Mouse (Mus musculus) heart, postnatal 14 days (tissue): Measurements from ENCODE around the gene Gm49416. TPM values are rescaled to one million over a fixed set of nuclear protein-coding genes. Genes with fewer than 3 reads are reported as not detected.
A peak's percentile ranks its signal among the peaks of the same experiment; 100 is the strongest.
"Not testable (repeated sequence)": the region's sequence is repeated elsewhere in the genome, so short reads cannot be mapped to it uniquely, and the experiment has no call there.

Experiments
- DNase-seq, 2 experiments: peaks; one replicate each; pipeline ENCODE4 v3.0.0; 2021 to 2022
- intact Hi-C: fragments of 180-260 bp; cut with DNase I; formaldehyde crosslinking; loops from one replicate; pipeline ENCODE4 v1.15.1; 2025
- total RNA-seq, 2 experiments: library from RNA; stranded (reverse); gene quantifications; 2 replicates each; pipeline ENCODE4 v1.2.3; 2021

Gm49416 gene
- total RNA-seq, 2 experiments from 2014 or later, result 1.2 TPM; not detected in 1

DNA sequence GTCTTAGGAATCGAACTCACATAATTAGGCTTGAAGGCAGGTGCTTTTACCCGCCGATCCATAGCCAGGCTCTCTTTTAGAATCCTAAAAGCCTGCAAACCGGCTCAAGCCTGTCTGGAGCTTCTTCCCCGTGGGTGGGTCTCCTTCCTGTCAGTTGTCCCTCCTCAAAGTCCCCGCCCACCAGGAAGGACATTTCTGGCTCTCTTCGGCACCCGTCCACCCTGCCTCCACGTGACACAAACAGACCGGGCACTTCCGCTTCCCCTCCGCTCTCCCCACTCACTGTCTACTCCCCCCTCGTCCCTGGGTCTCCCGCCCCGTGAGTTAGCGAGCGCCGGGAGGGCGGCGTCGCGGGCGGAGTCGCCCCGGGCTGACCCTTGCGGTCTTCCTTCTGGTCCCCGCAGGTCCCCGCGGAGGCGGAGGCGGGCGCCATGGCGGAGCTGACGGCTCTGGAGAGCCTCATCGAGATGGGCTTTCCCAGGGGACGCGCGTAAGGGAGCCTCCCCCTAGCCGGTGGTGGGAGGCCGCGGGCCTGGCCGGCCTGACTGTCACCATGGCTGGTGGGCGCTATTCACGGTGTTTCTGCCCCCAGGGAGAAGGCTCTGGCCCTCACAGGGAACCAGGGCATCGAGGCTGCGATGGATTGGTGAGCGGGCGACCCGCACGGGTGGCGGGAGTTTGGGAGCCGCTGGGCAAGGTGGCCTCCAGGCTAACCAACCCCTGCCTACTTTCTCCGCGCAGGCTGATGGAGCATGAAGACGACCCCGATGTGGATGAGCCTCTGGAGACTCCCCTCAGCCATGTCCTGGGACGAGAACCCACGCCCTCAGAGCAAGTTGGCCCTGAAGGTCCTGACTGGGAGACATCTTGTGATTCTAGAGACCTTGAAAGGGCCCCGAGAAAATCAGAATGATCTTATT, 17.2 kb upstream of the Gm49416 start, which contains the start of gene Ubxn1:
Gene Ubxn1 (plus strand): TSS at position 230 of the 920 bp plus-strand sequence.
- intact Hi-C loops, result no loop called here

DNA sequence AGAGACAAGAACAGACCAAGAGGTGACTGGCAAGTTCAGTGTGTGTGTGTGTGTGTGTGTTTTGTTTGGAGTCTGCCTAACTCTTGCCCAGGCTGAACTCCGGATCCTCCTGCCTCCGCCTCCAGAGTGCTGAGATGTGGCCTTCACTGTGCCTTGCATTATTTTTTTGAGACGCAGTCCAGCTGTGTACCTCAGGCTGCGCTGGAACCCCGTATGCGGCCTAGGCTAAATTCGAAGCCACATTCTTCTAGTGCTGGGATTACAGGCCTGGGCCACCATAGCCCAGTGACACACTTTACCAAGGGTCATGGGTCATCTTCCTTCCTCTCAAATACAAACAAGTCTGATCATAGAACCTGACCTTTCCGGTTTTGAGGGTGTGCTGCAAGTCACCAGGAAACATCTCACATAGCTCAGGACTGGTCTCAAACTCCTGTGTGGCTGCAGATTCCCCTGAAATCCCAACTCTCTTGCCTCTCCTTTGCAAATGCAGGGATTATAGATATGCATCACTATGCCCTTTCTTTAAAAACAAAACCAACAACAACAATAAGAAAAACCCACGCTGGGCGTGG, 16.4 kb upstream of the Gm49416 start:
- intact Hi-C loops, result no loop called here
- DNase-seq, result no peak

More for the DNA sequence above, 17.2 kb upstream of the Gm49416 start, which contains the start of gene Ubxn1:
- peak; percentile 93 to 96 for DNase-seq

DNA sequence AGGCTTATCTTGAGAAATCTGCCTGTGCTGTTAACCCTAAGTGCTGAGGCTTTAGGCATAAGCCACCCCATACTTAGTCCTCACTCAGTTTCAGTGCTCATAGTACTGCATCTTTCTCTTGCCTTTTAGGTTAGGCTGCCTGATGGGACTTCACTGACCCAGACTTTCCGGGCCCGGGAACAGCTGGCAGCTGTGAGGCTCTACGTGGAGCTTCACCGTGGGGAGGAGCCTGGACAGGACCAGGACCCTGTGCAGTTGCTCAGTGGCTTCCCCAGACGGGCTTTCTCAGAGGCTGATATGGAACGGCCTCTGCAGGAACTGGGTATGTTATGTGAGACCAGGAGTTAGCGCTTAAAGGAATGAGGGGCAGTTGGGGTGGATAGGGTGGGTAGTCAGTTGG, 13.7 kb upstream of the Gm49416 start:
- intact Hi-C loops, result no loop called here
- no peak for DNase-seq

DNA sequence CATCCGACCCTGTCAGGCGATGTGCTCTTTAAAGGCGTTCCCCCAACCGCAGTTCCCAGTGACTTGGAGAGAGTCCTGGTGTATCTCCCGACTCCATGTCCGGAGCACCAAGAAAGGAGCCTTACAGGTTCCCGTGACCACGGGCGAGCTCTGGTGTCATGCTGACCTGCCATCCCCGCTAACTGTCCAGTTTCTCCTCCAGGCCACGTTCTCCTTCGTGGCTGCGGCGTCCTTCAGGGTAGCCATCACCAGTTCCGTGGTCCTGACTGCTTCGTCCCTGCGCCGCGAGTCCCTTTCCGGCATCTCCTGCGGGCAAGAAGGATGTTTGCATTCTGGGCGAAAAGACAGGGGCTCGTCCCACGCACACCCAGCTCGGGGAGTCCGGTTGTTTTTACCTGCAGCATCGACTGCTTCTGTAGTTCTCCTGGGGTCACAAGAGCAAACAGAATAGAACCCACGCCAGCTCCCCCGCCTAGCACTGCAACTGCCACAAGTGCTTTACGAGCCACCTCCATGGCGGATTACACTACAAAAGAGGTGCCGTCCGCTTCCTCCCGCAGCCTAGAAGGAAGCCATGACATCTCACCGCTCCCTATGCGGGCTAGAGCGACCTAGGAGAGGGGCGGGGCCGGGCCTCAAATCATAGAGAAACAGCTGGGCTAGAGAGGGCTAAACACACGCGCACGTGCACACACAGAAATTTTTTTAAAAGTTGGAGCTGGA, 8.3 kb upstream of the Gm49416 start, which contains the start of gene Uqcc3:
Gene Uqcc3 (minus strand): TSS at position 613 of the 723 bp plus-strand sequence.
- DNase-seq, result peak; percentile 88 to 91
- intact Hi-C loops, result no loop called here

DNA sequence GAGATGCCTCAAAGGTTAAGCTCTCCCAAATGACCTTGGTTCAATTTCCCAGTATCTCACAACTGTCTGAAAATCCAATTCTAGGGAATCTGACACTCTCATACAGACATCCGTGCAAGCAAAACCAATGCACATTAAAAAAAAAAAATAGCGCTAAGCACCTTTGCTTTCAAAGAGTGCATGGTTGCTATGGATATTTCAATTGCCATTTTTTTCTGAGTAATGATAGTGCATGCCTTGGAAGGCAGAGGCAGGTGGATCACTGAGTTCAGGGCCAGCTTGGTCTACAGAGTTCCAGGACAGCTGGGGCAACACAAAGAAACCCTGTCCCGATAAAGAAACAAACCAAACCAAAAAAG, 7.7 kb upstream of the Gm49416 start:
- intact Hi-C loops, result no loop called here

DNA sequence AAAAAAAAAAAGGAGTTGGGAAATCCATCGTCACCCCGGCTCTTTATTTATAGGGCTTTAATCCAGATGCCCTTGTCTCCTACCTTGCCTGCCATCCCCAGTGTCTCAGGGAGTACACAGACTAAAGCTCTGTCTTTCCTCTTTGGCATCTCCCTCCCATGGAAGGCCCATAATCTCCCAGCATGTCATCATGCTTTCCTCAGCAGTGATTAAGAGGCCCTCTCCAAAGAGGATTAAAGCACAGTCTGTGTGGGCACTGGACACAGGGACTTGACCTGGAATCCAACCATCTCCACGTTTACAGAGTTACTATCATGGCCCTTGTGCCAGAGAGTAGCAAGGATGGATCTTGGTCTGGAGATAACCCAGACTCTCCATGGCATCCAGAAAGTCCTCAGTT, 5.1 kb upstream of the Gm49416 start, which contains the start of the genes Lbhd1 and Gm49403:
Gene Lbhd1 (plus strand): TSS at position 117 of the 400 bp plus-strand sequence.
Gene Gm49403 (plus strand): TSS at position 315 of the 400 bp plus-strand sequence.
- intact Hi-C loops, result no loop called here
- no peak for DNase-seq

More for the DNA sequence above, 7.7 kb upstream of the Gm49416 start:
- DNase-seq, result no peak

DNA sequence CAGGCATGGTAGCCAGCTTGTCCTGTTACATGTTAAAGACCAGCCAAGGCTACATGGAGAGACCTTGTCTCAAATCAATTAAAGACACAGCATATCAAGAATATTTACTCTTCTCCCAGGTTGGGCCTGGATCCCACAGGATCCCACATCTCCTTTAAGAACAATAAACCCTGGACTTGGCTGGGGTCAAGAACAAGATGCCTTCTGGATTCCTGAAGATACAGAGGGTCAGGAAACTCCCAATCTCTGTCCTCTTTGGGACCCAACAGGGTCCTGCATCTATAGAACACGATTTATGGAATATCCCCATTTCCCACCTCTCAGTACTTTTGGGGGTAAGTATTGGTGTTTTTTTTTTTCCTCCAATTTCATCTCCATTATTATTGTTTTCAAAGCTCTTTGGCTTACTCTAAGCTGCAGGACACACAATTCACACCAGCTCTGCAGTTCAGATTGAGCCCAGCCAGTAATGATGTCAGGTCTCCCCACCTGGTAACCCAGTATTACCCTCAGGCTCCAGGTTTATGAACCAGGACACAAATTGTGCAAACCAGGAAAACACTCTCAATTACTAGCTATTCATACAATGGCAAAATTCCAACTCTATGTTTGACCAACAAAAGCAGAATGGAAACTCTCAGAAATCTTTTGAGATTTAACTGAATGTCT, 1.7 kb upstream of the Gm49416 start:
- intact Hi-C loops, result loop anchor here (5.0 kb wide), 2 partner anchors 45 to 55 kb away; partner anchors contain the start of gene Mta2
- DNase-seq, result no peak

DNA sequence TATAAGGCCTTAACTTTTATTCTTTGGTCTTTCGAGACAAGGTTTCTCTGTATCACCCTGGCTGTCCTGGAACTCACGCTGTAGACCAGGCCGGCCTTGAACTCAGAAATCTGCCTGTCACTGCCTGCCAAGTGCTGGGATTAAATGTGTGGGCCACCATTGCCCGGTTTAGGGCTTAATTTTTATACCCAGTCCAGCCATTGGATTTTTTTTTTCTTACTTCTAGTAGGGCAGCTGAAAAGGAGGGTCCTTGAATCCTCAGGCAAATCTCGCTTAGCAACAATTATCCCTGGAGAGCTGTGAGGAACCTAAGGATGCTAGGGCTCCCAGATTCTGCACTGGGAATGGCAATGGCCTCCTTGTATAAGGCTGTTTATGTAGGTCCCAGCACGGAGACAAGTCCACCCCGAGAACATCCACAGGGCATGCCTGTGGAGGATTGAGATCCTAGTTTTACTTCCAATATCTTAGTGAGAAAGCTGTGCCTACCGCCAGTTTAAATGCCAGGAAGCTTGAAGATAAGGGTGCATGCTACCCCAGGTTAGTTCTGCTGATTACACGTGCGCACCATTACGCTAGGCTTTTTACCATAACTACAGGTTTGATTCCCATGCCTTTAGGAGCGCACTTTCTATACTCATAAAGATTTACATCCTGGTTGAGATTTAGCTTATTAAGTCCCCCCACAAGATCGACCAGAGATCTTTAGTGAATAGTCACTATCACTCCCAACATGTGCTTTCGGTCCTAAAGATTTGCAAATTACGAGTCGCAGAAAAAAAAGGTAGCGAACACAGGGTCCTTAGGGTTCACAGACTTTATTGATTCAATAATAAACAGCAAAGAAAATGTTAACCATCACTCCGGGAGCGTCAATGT, 902 bp upstream of the Gm49416 start:
- DNase-seq, result no peak
- intact Hi-C loops, result loop anchor here (5.0 kb wide), 2 partner anchors 46 to 54 kb away; partner anchors contain the start of gene Mta2

DNA sequence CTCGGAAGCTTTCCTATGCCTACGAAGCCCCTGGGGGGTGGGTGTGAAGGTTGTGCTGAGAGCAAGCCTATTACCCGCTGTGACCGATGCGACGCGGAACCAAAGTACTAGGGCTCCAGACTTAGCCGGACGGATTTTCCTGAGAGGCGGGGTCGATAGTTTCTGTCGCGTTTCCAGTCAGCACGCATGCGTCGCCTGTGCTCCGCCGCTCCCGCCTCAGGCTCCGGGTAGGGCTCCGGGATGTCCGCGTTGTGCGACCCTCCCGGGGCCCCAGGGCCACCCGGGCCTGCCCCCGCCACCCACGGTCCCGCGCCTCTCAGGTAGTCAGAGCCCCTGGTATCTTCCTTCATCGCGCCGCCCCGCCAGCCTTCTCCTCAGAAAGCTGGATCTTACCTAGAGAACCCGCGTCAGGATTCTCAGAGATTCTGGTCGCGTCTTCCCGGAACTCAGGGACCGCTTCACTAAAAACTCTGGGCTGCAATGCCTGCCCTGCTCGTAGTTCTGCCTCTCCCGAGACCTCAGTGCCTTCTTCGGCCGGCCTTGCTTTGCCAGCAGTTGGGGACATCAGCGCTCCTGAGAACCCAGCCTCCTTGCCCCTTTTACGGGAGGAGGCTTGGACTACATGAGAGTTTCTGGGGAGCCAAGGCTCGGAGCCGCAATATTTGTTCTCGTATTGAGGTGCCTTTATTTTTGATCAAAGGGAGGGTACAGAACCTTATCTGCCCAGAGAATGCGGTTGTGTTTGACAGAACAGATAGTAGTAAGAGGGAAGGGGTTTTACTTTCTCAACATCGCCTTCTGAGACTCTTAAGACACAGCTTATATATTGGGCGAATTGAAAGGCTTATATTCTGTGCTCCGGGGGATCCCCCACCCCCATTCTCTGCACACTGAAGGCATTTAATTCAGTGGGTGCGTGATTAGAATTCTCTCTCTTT, 4.4 kb downstream of the Gm49416 start, which contains the start of gene Ints5:
Gene Ints5 (plus strand): TSS at position 177 of the 938 bp plus-strand sequence.
- intact Hi-C loops, result no loop called here

DNA sequence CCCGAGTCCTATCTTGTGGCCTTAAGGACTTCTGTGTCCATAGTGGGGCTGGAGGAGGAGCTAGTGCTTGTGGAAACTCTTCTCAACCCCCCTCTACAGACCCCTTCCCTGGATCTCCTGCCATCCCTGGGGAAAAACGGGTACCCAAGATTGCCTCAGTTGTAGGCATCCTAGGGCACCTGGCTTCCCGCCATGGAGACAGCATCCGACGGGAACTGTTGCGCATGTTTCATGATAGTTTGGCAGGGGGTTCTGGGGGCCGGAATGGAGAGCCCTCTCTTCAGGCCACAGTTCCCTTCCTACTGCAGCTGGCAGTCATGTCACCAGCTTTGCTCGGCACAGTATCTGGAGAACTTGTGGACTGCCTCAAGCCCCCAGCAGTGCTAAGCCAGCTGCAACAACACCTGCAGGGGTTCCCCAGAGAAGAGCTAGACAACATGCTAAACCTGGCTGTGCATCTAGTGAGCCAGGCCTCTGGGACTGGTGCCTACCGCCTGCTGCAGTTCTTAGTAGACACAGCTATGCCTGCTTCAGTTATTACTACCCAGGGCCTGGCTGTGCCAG, 6.8 kb downstream of the Gm49416 start:
- DNase-seq, result no peak
- intact Hi-C loops, result no loop called here

More for the DNA sequence above, 4.4 kb downstream of the Gm49416 start, which contains the start of gene Ints5:
- DNase-seq, result peak; percentile 85 to 88

DNA sequence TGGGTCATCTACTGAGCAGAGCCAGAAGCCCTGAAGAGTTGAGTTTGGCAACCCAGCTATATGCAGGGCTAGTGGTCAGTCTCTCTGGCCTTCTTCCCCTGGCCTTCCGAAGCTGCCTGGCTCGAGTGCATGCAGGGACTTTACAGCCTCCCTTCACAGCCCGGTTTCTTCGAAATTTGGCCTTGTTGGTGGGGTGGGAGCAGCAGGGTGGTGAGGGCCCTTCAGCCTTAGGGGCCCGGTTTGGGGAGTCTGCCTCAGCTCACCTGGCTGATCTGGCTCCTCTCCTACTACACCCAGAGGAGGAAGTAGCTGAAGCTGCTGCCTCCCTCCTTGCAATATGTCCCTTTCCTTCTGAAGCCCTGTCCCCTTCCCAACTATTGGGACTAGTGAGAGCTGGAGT, 7.5 kb downstream of the Gm49416 start:
- intact Hi-C loops, result not testable (repeated sequence)

DNA sequence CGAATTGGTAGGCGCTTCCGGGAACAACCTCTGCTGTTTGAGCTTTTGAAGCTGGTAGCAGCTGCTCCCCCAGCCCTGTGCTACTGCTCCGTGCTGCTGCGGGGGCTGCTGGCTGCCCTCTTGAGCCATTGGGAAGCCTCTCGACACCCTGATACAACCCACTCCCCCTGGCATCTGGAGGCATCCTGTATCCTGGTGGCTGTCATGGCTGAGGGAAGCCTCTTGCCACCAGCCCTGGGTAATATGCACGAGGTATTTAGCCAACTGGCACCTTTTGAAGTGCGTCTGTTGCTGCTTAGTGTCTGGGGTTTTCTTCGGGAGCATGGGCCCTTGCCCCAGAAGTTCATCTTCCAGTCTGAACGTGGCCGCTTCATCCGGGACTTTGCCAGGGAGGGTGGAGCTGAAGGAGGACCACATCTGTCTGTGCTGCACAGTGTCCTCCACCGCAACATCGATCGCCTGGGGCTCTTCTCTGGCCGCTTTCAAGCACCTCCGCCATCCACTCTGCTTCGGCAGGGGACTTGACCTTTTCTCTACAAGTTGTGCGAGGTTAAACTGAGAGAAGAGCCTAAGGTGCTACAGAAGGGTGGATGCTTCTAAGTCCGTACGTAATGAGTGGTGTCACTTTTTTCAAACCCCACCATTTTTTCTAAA, 8.6 kb downstream of the Gm49416 start:
- DNase-seq, result peak; percentile 42 to 62
- intact Hi-C loops, result not testable (repeated sequence)

More for the DNA sequence above, 7.5 kb downstream of the Gm49416 start:
- not testable (repeated sequence) for DNase-seq

DNA sequence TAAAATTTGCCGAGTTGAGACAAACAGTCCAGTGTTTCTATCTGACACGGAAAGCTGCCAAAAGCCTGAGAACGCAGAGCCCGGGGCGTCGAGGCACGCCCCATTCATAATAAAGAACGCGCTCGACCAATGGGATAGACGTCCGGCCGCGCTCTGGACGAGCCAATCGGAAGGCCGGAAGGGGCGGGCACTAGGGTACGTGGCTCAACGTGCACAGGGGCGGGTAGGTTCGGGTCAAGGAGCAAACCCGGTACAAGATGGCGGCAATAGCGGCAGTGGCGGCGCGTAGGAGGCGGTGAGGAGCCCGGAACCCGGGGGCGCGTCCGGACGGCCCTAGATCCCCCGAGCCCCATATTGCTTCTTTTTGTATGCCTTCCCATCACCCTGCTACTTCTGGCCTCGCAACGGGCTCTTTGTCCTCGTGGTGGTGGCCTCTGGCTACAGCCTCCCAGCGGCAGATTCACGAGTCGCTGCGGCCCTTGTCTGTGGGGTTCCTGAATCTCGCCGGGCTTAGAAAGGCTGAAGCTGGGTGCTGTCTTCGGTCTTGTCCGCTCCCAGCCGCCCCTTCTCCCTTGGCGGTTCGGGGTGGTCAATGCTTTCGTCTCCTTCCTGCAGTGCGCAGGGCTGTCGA, 9.3 kb downstream of the Gm49416 start, which contains the start of gene Ganab:
Gene Ganab (plus strand): TSS at position 207 of the 631 bp plus-strand sequence.
- intact Hi-C loops, result loop anchor here (2.0 kb wide), 1 partner anchor 23 kb away; the partner anchor contains the start of gene B3gat3
- peak; percentile 94 to 95 for DNase-seq

DNA sequence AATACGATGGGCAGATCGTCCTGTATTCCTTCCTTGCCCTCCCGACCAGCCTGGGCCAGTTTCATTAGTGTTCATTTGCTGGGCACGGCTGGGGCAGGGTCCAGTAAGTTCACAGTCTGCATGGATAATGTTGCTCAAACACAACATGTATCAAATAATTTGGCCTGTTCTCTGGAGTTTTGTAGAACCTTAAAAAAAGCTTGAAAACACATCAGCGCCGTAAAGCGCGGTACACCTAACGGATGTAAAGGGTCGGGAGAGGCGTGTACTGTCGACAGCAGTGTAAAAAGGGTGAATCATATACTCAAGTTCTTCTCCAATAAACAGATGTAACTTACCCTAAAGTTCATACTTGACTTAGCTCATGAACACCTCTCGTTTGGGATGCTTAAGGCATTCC, 9.8 kb downstream of the Gm49416 start:
- intact Hi-C loops, result loop anchor here (2.0 kb wide), 1 partner anchor 22 kb away; the partner anchor contains the start of gene B3gat3
- no peak for DNase-seq

DNA sequence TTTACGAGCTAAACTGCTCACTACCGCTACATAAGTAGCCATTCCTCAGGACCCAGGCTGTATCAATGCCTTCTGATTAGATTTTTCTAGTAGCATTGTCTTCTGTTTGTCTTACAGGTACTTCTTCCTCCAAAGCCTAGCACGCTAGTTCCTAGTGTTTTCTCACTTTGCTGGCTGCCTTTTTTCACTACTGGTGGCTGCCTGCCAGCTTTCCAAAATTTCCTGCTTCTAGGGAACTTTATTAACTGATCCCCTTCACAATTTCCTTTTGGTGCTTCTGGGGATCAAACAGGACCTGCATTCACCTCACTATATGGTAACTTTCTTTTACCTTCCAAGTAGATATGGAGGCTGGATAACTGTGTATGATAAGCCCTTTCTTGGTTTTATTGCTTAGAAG, 10.4 kb downstream of the Gm49416 start:
- no peak for DNase-seq
- intact Hi-C loops, result loop anchor here (2.0 kb wide), 1 partner anchor 22 kb away; the partner anchor contains the start of gene B3gat3

DNA sequence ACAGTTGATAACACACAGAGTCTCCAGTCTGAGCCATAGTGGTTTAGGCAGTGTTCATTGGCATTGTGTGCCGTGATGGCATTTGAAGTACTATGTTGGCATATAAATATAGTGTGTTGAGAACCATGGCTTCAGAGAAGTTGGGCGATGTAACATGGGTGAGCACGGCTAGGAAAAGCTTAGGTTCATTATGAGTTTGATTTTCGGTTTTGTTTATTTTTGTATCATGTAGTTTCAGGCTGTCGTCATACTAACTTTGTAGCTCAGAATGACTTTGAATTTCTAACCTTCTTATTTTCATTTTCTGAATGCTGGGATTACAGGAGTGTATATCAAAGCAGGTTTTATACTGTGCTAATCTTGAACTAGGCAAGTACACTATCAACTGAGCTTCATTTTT, 14.7 kb downstream of the Gm49416 start:
- intact Hi-C loops, result no loop called here
- no peak for DNase-seq
